Mouse (Mus musculus): ENCODE measurements at regions not wholly inside any gene's neighbourhood (a gene's known extent, or its start where the extent isn't known, plus 50 kb on each side); places are given as distances from the start of the nearest gene placed in this dataset.

- H3K9ac ChIP-seq (ENCODE audit: low read depth, poor library complexity, severe bottlenecking) = no peak overlapping the region
These were observed 80.5 kb upstream of the Pum3 start for GRCm38 (mm10) chr19:27509956-27510639.

GRCm38 (mm10) chr19:27498278-27498677, 68.7 kb upstream of the Pum3 start:
- H3K4me1 ChIP-seq (ENCODE audit: control insufficient read depth, insufficient read depth, low read length) = no peaks in the 10 kb centered on the region
- no peak overlapping the region for H3K27ac ChIP-seq (ENCODE audit: insufficient read depth, low read length)
- H3K27me3 ChIP-seq (ENCODE audit: control insufficient read depth, insufficient read depth, low read length, poor library complexity, severe bottlenecking) = no peaks in the 10 kb centered on the region
- H3K4me3 ChIP-seq (ENCODE audit: low read depth, low read length) = no peak overlapping the region
- H3K9me3 ChIP-seq (replicated peaks; ENCODE audit: control insufficient read depth, insufficient read depth, low read length, poor library complexity, severe bottlenecking) = peaks cover 12% of the 10 kb centered on the region
- H3K36me3 ChIP-seq (ENCODE audit: control insufficient read depth, insufficient read depth, low read length, poor library complexity, severe bottlenecking) = no peaks in the 10 kb centered on the region
- TF ChIP-seq CTCF (IDR thresholded peaks at IDR 0.05; ENCODE audit: low read depth, low read length) (no peak), POLR2A (IDR thresholded peaks at IDR 0.05; ENCODE audit: insufficient read depth, low read length) (no peak), EP300 (IDR thresholded peaks at IDR 0.05; ENCODE audit: insufficient read depth, low read depth, low read length) (no peak)
- no peak overlapping the region for H3K9ac ChIP-seq (ENCODE audit: low read depth, poor library complexity, severe bottlenecking)

More at GRCm38 (mm10) chr19:27509956-27510639, 80.5 kb upstream of the Pum3 start:
- TF ChIP-seq CTCF (IDR thresholded peaks at IDR 0.05; ENCODE audit: low read depth, low read length) (no peak), EP300 (IDR thresholded peaks at IDR 0.05; ENCODE audit: insufficient read depth, low read depth, low read length) (no peak), POLR2A (IDR thresholded peaks at IDR 0.05; ENCODE audit: insufficient read depth, low read length) (no peak)
- H3K36me3 ChIP-seq (ENCODE audit: control insufficient read depth, insufficient read depth, low read length, poor library complexity, severe bottlenecking) = no peaks in the 10 kb centered on the region
- H3K27me3 ChIP-seq (ENCODE audit: control insufficient read depth, insufficient read depth, low read length, poor library complexity, severe bottlenecking) = no peaks in the 10 kb centered on the region
- no peak overlapping the region for H3K4me3 ChIP-seq (ENCODE audit: low read depth, low read length)
- H3K9me3 ChIP-seq (replicated peaks; ENCODE audit: control insufficient read depth, insufficient read depth, low read length, poor library complexity, severe bottlenecking) = no peaks in the 10 kb centered on the region
- no peak overlapping the region for H3K27ac ChIP-seq (ENCODE audit: insufficient read depth, low read length)
- H3K4me1 ChIP-seq (ENCODE audit: control insufficient read depth, insufficient read depth, low read length) = peaks cover 2% of the 10 kb centered on the region

DNA sequence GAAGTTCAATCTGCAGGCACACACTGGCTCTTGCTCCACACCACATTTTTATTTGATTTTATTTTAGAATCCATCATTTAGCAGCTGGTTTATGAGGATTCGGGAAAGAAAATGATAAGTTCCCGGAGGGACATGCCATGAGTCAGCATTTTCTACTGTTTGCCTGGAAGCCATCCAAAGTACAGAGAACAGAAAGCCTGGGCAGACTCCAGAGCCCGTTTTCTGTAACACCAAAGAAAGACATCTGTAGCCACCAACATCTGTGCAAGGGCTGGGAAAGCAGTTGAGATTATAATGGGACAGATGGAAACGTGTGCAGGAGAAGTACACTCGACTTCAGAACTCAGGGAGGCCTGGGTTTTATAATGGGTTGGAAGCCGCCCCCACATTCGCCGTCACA, 62.8 kb upstream of the Pum3 start:
- Histone ChIP-seq H3K4me3 (ENCODE audit: low read depth, low read length) (no peak overlapping the region), H3K27me3 (ENCODE audit: control insufficient read depth, insufficient read depth, low read length, poor library complexity, severe bottlenecking) (no peaks in the 10 kb centered on the region), H3K4me1 (ENCODE audit: control insufficient read depth, insufficient read depth, low read length) (no peaks in the 10 kb centered on the region), H3K27ac (ENCODE audit: insufficient read depth, low read length) (no peak overlapping the region), H3K9ac (ENCODE audit: low read depth, poor library complexity, severe bottlenecking) (no peak overlapping the region), H3K36me3 (ENCODE audit: control insufficient read depth, insufficient read depth, low read length, poor library complexity, severe bottlenecking) (no peaks in the 10 kb centered on the region), H3K9me3 (replicated peaks; ENCODE audit: control insufficient read depth, insufficient read depth, low read length, poor library complexity, severe bottlenecking) (peaks cover 17% of the 10 kb centered on the region)
- TF ChIP-seq CTCF (IDR thresholded peaks at IDR 0.05; ENCODE audit: low read depth, low read length) (no peak), EP300 (IDR thresholded peaks at IDR 0.05; ENCODE audit: insufficient read depth, low read depth, low read length) (no peak), POLR2A (IDR thresholded peaks at IDR 0.05; ENCODE audit: insufficient read depth, low read length) (no peak)

DNA sequence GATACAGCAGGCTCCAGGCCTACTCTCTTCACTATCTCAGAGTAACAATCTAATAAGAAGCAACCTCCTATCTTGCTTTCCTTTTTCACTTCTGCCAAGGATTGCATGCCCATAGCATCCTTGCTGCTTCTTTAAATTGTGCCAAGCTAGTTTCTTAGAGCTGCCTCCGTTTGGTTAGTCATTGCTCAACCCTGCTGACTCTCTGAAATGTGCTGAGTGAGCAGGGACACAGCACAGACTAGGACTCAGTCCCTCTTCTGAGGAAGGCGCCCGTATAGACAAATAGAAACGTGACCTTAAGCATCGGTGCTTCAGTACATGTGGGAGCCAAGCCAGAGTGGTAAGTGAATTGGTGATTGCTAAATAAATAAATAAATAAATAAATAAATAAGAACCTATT, 62.2 kb upstream of the Pum3 start:
- H3K4me1 ChIP-seq (ENCODE audit: control insufficient read depth, insufficient read depth, low read length) = no peaks in the 10 kb centered on the region
- no peaks in the 10 kb centered on the region for H3K36me3 ChIP-seq (ENCODE audit: control insufficient read depth, insufficient read depth, low read length, poor library complexity, severe bottlenecking)
- H3K9me3 ChIP-seq (replicated peaks; ENCODE audit: control insufficient read depth, insufficient read depth, low read length, poor library complexity, severe bottlenecking) = peaks cover 17% of the 10 kb centered on the region
- H3K27me3 ChIP-seq (ENCODE audit: control insufficient read depth, insufficient read depth, low read length, poor library complexity, severe bottlenecking) = no peaks in the 10 kb centered on the region
- H3K27ac ChIP-seq (ENCODE audit: insufficient read depth, low read length) = no peak overlapping the region
- H3K4me3 ChIP-seq (ENCODE audit: low read depth, low read length) = no peak overlapping the region
- no peak overlapping the region for H3K9ac ChIP-seq (ENCODE audit: low read depth, poor library complexity, severe bottlenecking)
- TF ChIP-seq POLR2A (IDR thresholded peaks at IDR 0.05; ENCODE audit: insufficient read depth, low read length) (no peak), EP300 (IDR thresholded peaks at IDR 0.05; ENCODE audit: insufficient read depth, low read depth, low read length) (no peak), CTCF (IDR thresholded peaks at IDR 0.05; ENCODE audit: low read depth, low read length) (no peak)

DNA sequence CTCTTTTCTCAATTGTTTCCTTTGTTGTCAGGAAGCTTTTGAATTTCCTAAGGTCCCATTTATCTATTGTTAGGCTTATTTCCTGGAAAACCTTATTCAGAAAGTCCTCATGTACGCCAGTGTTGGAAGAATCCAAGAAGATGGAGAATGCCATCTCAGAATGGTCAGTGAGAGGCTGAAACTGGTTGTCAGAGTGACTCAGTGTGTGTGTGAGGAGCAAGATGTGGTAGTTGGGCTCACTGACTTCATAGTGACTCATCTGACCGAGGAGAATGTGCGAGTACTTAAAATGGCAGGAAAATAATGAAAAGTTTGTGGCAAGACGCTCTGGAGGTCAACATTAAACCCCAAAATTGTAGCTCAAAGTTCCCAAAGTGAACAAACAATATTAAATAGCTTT, 59.4 kb upstream of the Pum3 start:
- H3K27me3 ChIP-seq (ENCODE audit: control insufficient read depth, insufficient read depth, low read length, poor library complexity, severe bottlenecking) = no peaks in the 10 kb centered on the region
- H3K36me3 ChIP-seq (ENCODE audit: control insufficient read depth, insufficient read depth, low read length, poor library complexity, severe bottlenecking) = no peaks in the 10 kb centered on the region
- no peak overlapping the region for H3K9ac ChIP-seq (ENCODE audit: low read depth, poor library complexity, severe bottlenecking)
- TF ChIP-seq POLR2A (IDR thresholded peaks at IDR 0.05; ENCODE audit: insufficient read depth, low read length) = no peak
- TF ChIP-seq EP300 (IDR thresholded peaks at IDR 0.05; ENCODE audit: insufficient read depth, low read depth, low read length) = no peak
- no peak for TF ChIP-seq CTCF (IDR thresholded peaks at IDR 0.05; ENCODE audit: low read depth, low read length)
- H3K4me1 ChIP-seq (ENCODE audit: control insufficient read depth, insufficient read depth, low read length) = no peaks in the 10 kb centered on the region
- peaks cover 17% of the 10 kb centered on the region for H3K9me3 ChIP-seq (replicated peaks; ENCODE audit: control insufficient read depth, insufficient read depth, low read length, poor library complexity, severe bottlenecking)
- H3K27ac ChIP-seq (ENCODE audit: insufficient read depth, low read length) = no peak overlapping the region
- no peak overlapping the region for H3K4me3 ChIP-seq (ENCODE audit: low read depth, low read length)
